Mouse (Mus musculus) skeletal muscle tissue, adult 2 months (tissue): ENCODE data around the gene Tmem185a.
A peak's percentile ranks its signal among the peaks of the same experiment; 100 is the strongest.
"Not testable (repeated sequence)": the region's sequence is repeated elsewhere in the genome, so short reads cannot be mapped to it uniquely, and the experiment has no call there.

Experiments used
- DNase-seq: peaks from one replicate; pipeline ENCODE4 v3.0.0-alpha.2; 2012; ENCODE audit warnings: low read depth, low spot score

Tmem185a gene

GRCm38 (mm10) chrX:70476792-70477776 is at the start of gene Tmem185a:
Tmem185a (minus strand) TSS chrX:70477180.
- DNase-seq = peak; percentile 86

DNA sequence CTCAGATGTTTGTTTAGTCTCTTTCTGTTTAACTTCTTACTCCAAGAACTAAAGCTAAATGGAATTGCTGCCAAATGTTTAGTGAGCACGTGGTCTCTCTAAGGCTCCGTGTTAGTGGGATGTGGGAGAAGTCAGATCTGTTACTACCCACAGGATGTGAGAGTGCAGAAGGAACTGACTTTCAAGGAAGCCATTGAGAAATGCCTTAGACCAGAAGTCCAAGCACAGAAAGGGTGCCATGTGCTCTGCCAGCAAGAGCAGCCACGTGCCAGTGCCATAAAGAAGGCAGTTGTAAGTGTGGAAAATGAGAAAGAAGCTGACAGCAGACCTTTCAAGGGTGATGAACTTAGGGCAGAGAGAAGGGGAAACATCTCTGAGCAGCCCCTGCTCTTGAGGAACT is 37.4 kb upstream of the Tmem185a start:
- not testable (repeated sequence) for DNase-seq

DNA sequence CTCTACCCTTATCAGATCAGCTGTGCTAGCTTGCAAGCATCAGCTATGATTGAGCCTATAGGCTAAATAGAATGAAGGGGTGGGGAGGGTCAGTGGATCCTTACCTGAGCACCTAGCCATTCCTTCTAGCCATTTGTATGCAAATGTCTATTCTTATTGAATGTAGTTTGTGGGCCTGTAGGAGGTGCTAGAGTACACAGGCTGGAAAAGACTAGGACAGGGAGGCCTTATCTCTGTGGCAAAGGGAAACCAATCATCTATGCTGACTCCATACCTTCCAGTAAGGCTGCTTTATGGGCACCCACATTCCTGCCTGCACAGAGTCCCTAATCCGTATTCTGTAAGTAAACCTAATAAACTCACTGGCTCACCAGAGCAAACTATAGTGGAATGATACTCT is 10.3 kb upstream of the Tmem185a start:
- not testable (repeated sequence) for DNase-seq

- DNase-seq = no peak
These were observed 5.2 kb upstream of the Tmem185a start for GRCm38 (mm10) chrX:70482154-70482553.

DNA sequence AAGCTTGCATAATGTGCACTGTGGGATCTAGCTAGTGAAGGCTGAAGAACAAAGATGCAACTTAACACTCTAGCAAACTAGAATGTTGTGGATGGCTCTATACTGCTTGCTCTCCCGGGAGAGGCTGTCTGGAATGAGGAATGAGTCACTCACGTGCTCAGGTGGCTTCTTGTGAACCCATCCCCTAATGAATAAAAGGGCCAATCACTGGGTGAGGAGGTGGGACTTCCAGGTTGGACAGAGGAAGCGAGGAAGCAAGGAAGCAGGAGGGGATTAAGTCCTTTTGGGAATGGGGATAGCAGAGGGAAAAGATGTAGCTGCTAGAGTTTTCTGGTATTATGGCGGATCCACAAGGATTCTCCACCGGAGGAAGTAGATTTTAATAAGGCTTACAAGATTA is 1.7 kb upstream of the Tmem185a start:
- no peak for DNase-seq

- no peak for DNase-seq
These were observed 1.7 kb downstream of the Tmem185a start for GRCm38 (mm10) chrX:70475215-70475765.

DNA sequence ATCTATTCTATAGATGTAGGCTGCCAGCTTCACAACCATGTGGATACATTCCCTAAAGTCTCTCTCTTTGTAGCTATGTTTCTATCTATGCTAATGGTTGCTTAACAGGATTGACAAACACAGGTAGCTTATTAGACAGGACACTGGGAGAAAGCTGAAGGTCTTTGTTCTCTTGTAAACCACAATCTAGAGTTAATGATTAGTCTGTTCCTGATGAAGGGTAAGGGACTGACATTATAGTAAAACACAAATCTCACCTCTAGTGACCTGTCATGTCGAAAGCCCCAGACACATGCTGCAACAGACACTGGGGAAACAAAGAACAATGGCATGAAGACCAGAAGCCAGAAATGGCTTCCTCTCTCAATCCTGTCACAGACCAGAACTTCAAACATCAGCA is 10.1 kb downstream of the Tmem185a start:
- no peak for DNase-seq

GRCm38 (mm10) chrX:70465489-70465888 is 11.5 kb downstream of the Tmem185a start:
- no peak for DNase-seq

DNA sequence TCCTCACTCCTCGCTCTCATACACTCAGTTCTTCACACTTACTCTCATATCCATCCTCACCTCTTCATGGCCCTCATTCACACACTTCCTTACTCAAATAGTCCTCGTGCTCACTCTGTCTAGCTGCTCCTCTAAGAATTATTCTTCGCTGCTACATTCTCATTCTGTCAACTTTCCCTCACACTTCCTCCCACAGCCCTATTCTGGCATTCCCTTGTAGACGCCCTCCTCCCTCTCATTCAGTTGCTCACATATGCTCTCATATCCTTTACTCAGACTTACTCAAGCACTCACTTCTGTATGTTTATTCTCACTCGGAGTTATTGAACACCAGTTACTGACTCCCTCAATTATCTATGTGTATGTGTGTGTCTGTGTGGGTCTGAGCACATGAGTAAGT is 13.4 kb downstream of the Tmem185a start:
- DNase-seq = no peak

- not testable (repeated sequence) for DNase-seq
These were observed 24.6 kb downstream of the Tmem185a start for GRCm38 (mm10) chrX:70452359-70452758.

DNA sequence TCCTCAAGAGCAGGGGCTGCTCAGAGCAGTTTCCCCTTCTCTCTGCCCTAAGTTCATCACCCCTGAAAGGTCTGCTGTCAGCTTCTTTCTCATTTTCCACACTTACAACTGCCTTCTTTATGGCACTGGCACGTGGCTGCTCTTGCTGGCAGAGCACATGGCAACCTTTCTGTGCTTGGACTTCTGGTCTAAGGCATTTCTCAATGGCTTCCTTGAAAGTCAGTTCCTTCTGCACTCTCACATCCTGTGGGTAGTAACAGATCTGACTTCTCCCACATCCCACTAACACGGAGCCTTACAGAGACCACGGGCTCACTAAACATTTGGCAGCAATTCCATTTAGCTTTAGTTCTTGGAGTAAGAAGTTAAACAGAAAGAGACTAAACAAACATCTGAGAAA is 51.5 kb downstream of the Tmem185a start:
- not testable (repeated sequence) for DNase-seq
